Mouse (Mus musculus): ENCODE measurements around the gene Klrg2. TPM values are rescaled to one million over a fixed set of nuclear protein-coding genes. Genes with fewer than 3 reads are reported as not detected.

Klrg2 gene
- total and polyA plus RNA-seq, 2 experiments from 2014 or later = 0.48 to 0.73 TPM

DNA sequence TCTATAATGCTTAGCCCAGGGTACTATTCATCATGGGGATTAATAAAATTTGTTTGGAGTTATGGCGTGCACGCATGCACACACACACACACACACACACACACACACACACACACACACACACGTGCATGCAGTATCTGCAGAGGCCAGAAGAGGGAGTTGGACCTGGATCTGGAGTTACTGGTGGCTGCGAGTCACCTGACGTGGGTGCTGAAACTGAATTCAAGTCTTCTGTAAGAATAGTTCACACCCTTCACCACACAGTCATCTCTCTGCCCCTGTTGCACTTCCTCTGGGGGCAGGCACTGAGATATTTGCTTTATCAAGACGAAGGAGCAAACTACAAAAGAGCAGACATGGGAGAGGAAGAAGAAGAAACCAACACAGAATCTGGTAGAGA is 32.5 kb upstream of the Klrg2 start:
- peak; percentile 33 for TF ChIP-seq CTCF (IDR thresholded peaks at IDR 0.05; ENCODE audit: low read depth)
- Histone ChIP-seq H3K27ac (no peak overlapping the region), H3K4me2 (ENCODE audit: low read depth, low read length) (no peak overlapping the region), H3K9ac (replicated peaks; ENCODE audit: low read length) (no peak overlapping the region), H3K27me3 (ENCODE audit: insufficient read depth, low read length) (no peaks in the 10 kb centered on the region), H3K9me3 (ENCODE audit: low read length) (no peaks in the 10 kb centered on the region), H3K36me3 (ENCODE audit: insufficient read depth, low read length) (no peaks in the 10 kb centered on the region), H3K4me3 (ENCODE audit: low read length) (no peak overlapping the region), H3K4me1 (ENCODE audit: insufficient read depth, low read length) (peaks cover under 1% of the 10 kb centered on the region; the same call in 1 of the 2 replicates)
- 74% methylated on average over 6 of the region's 6 CpGs for WGBS
- no peak for ATAC-seq
- DNase-seq (ENCODE audit: low spot score) = no peak

DNA sequence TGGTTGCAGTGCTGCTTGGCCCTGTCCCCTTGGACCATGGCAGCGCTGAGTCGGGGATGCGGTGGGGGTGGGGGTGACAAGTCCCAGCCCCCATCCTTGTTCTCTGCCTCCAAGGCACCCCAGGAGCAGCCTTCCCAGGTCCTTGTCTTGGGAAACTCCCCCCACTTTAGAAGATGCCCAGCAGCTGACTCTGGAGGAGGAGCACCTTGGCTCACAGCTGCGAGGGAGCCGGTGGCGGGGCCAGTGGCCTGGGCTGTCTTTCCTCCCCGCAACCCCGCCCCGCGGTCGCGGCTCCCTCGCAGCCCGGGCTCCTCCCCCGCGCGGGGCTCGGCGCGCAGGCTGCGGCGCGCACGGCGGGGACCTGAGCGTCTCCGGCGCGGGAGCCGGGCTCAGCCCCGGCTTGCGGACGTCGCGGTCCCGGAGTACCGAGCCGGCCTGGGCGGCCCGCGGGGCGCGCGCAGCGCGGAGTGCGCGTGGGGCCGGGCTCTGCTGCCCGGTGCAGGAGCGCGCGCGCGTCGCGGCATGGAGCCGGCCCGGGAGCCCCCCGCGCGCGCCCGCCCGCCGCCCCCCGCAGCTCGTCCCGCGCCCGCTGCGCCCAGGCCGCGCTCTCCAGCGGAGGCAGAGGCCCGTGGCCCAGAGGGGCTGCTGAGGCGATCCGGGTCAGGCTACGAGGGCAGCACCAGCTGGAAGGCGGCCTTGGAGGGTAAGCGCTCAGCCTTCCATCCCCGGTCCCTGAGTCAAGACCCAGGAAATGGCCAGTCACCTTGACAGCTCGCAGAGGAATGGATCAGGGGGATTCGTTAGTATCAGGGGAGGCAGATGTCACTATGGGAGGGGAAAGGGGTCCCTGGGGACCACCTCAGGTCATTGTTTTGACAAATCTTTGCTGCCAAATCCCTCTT is 25.9 kb upstream of the Klrg2 start, which contains the start of gene Clec2l:
TSS of gene Clec2l (plus strand) at position 356 of the 902 bp plus-strand sequence.
- H3K4me1 ChIP-seq (ENCODE audit: insufficient read depth, low read length) = peaks cover 7% of the 10 kb centered on the region; the same call in 1 of the 2 replicates
- H3K4me3 ChIP-seq (ENCODE audit: low read length) = peak within 1 kb of the TSS; percentile 61
- no peak for TF ChIP-seq CTCF (IDR thresholded peaks at IDR 0.05; ENCODE audit: low read depth)
- peak within 1 kb of the TSS; percentile 73 for H3K27ac ChIP-seq
- 2% methylated on average over 58 of the region's 84 CpGs for WGBS
- no peaks in the 10 kb centered on the region for H3K9me3 ChIP-seq (ENCODE audit: low read length)
- H3K4me2 ChIP-seq (ENCODE audit: low read depth, low read length) = peak within 1 kb of the TSS; percentile 76
- peak; percentile 80 for DNase-seq (ENCODE audit: low spot score)
- H3K27me3 ChIP-seq (ENCODE audit: insufficient read depth, low read length) = no peaks in the 10 kb centered on the region
- H3K9ac ChIP-seq (replicated peaks; ENCODE audit: low read length) = peak within 1 kb of the TSS; percentile 66
- peak; percentile 91 for ATAC-seq
- no peaks in the 10 kb centered on the region for H3K36me3 ChIP-seq (ENCODE audit: insufficient read depth, low read length)

DNA sequence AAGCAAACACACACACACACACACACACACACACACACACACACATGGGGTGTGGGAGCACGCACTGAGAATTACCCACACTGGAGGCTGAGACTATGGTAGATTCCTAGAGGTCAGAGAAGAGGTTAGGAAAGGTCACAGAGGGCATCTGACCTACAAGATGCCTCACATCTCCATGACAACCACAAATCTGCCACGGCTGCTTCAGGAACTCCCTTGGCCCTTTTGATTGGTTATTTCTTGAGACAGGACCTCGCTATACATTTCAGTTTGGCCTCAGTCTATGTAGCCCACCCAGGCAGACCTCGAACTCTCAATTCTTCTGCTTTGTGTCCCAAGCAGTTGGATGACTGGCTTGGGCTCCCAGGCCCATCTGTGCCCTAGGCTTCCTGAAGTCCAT is 24.6 kb upstream of the Klrg2 start:
- 29% methylated on average over 4 of the region's 4 CpGs for whole genome bisulfite sequencing
- no peaks in the 10 kb centered on the region for H3K9me3 ChIP-seq (ENCODE audit: low read length)
- H3K4me1 ChIP-seq (ENCODE audit: insufficient read depth, low read length) = peaks cover 7% of the 10 kb centered on the region; the same call in 1 of the 2 replicates
- no peak for DNase-seq (ENCODE audit: low spot score)
- ATAC-seq = no peak
- TF ChIP-seq CTCF (IDR thresholded peaks at IDR 0.05; ENCODE audit: low read depth) = no peak
- H3K9ac ChIP-seq (replicated peaks; ENCODE audit: low read length) = no peak overlapping the region
- no peak overlapping the region for H3K4me3 ChIP-seq (ENCODE audit: low read length)
- H3K27ac ChIP-seq = no peak overlapping the region
- H3K4me2 ChIP-seq (ENCODE audit: low read depth, low read length) = no peak overlapping the region
- no peaks in the 10 kb centered on the region for H3K27me3 ChIP-seq (ENCODE audit: insufficient read depth, low read length)
- H3K36me3 ChIP-seq (ENCODE audit: insufficient read depth, low read length) = no peaks in the 10 kb centered on the region

DNA sequence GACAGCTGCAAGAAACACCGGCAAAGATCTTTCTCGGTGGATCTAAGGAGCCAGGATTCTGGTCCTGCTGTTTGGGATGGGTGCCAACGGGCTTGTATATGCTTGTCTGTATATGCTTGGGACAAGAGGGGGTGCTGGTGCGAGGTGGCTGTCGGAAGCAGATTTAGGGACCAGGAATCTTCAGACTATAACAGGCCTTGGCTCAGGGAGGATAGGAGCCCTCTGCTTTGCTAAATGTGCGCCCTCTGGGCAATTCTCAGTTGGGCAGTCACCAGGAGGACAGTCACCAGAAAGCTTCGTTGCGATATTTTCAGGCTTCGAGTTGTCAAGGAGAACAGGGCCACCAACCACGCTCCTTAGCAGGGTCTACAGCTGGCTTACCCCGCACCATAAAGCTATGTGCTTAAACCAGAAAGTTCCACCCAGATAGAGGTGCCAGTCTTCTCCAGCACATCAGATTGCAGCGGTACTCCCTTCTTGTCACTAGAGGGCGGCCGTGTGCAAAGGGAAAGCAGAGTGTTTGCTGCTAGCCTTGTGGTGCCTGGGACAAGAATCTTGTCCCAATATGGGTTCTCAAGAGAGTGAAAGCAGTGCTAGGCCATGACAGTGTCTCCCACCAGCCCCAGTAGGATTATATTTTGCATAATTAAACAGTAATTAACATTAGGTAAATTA is 13.4 kb upstream of the Klrg2 start:
- no peak overlapping the region for H3K9ac ChIP-seq (replicated peaks; ENCODE audit: low read length)
- H3K4me2 ChIP-seq (ENCODE audit: low read depth, low read length) = no peak overlapping the region
- H3K36me3 ChIP-seq (ENCODE audit: insufficient read depth, low read length) = no peaks in the 10 kb centered on the region
- DNase-seq (ENCODE audit: low spot score) (peak; percentile 84), ATAC-seq (peak; percentile 82)
- H3K4me1 ChIP-seq (ENCODE audit: insufficient read depth, low read length) = no peaks in the 10 kb centered on the region
- WGBS = 38% methylated on average over 14 of the region's 14 CpGs
- H3K27me3 ChIP-seq (ENCODE audit: insufficient read depth, low read length) = no peaks in the 10 kb centered on the region
- no peak overlapping the region for H3K4me3 ChIP-seq (ENCODE audit: low read length)
- H3K9me3 ChIP-seq (ENCODE audit: low read length) = no peaks in the 10 kb centered on the region
- H3K27ac ChIP-seq = no peak overlapping the region
- TF ChIP-seq CTCF (IDR thresholded peaks at IDR 0.05; ENCODE audit: low read depth) = peak; percentile 97

DNA sequence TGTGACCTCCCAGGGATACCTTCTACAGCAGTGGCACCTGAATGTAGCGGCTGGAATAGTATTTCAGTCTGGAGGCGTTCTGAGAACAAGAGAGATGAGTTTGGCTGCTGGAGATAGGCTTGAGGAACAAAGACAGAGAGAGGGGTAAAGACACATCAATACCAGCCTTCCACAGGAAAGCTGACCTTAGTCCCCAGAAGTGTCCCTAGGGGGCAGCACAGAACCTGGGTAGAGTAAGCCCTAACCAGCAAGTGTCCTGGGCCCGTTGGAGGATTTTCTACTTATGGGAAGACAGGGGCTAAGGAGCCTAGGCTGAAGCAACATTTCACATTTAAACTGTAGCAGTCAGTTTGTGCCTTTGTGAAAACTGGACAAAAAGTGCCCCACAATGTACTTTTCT is 12.5 kb upstream of the Klrg2 start:
- no peak for ATAC-seq
- Histone ChIP-seq H3K27me3 (ENCODE audit: insufficient read depth, low read length) (no peaks in the 10 kb centered on the region), H3K4me1 (ENCODE audit: insufficient read depth, low read length) (no peaks in the 10 kb centered on the region), H3K36me3 (ENCODE audit: insufficient read depth, low read length) (no peaks in the 10 kb centered on the region), H3K4me3 (ENCODE audit: low read length) (no peak overlapping the region), H3K9me3 (ENCODE audit: low read length) (no peaks in the 10 kb centered on the region), H3K27ac (no peak overlapping the region), H3K9ac (replicated peaks; ENCODE audit: low read length) (no peak overlapping the region), H3K4me2 (ENCODE audit: low read depth, low read length) (no peak overlapping the region)
- no peak for DNase-seq (ENCODE audit: low spot score)
- peak; percentile 24; the same call in 1 of the 2 replicates for TF ChIP-seq CTCF (IDR thresholded peaks at IDR 0.05; ENCODE audit: low read depth)
- 73% methylated on average over 3 of the region's 3 CpGs for WGBS

DNA sequence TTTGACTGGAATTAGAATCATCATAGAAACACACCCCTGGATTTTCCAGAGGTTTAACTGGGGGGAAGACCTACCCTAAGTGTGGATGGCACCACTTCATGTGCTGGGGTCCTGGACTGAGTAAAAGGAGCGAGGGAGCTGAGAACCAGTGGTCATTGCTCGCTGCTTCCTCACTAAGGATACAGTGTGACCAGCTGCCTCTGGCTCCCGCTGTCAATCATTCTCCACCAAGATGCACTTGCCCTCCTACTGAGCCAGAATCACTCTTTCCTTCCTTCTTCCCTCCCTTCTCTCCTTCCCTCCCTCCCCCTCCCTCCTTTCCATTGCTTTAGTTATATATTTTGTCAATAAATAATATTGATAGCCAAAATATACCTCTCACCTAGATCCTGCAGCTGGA is 6.0 kb upstream of the Klrg2 start:
- WGBS = 70% methylated on average over 3 of the region's 3 CpGs
- H3K36me3 ChIP-seq (ENCODE audit: insufficient read depth, low read length) = no peaks in the 10 kb centered on the region
- TF ChIP-seq CTCF (IDR thresholded peaks at IDR 0.05; ENCODE audit: low read depth) = no peak
- no peak for ATAC-seq
- DNase-seq (ENCODE audit: low spot score) = no peak
- no peak overlapping the region for H3K4me2 ChIP-seq (ENCODE audit: low read depth, low read length)
- H3K9ac ChIP-seq (replicated peaks; ENCODE audit: low read length) = no peak overlapping the region
- H3K27ac ChIP-seq = no peak overlapping the region
- H3K4me1 ChIP-seq (ENCODE audit: insufficient read depth, low read length) = no peaks in the 10 kb centered on the region
- no peaks in the 10 kb centered on the region for H3K9me3 ChIP-seq (ENCODE audit: low read length)
- H3K27me3 ChIP-seq (ENCODE audit: insufficient read depth, low read length) = peaks cover 8% of the 10 kb centered on the region; the same call in 1 of the 2 replicates
- no peak overlapping the region for H3K4me3 ChIP-seq (ENCODE audit: low read length)

All from hindbrain, postnatal 0 days (tissue).